Mouse (Mus musculus): ENCODE data around the gene Tcf12.

GRCm38 (mm10) chr9:72008634-72009033 is 103.0 kb downstream of the Tcf12 start:
- no peak for TF ChIP-seq EP300 (IDR thresholded peaks at IDR 0.05; ENCODE audit: low read depth)
- no peak for TF ChIP-seq CTCF (IDR thresholded peaks at IDR 0.05; ENCODE audit: low read depth)
